Mouse (Mus musculus) T-helper 1 cell (primary cell): ENCODE data around the gene Car14.
"Not testable (repeated sequence)": the region's sequence is repeated elsewhere in the genome, so short reads cannot be mapped to it uniquely, and the experiment has no call there.

Source experiments
- in situ Hi-C: fragments of 300-600 bp; cut with MboI, MseI; formaldehyde crosslinking; loops from one replicate; pipeline ENCODE4 v1.15.1; 2025; ENCODE audit warnings: high pct_unique_total_duplicates

Gene Car14

DNA sequence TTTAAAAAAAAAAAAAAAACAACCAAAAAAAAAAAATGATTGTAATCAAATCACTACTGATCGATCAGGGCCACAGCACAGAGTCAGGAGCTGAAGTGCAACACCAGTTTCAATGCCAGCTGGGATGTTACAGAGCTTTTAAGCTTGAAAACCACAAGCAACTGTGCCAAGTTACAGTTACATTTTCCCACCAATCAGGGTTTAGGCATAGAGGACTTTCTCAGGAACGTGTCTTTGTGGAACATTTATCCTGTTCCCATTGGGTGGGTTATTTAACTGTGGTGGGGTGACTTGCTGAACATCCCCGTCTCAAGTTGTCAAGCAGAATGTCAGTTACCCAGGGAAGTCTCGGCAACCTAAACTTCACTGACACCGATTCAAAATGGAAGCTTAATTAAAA lies 20.6 kb upstream of the Car14 start:
- in situ Hi-C loops = no loop called here

DNA sequence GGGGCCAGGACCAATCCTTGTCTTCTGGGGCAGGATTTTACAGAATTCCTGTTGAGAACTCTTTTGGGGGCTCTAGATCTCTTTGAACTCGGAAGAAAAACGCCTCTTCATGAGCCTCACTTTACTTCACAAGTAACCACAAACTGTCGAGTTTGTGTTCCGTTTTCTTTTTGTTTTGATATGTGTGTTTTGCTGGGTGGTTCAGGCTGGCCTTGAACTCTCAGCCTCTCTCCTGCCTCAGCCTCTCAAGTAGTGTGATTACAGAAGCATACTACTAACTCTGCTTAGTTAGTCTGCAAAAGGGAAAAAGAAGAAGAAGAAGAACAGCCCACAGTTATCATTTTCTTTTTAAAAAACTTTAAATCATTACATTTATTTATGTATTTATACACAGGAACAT lies 19.7 kb upstream of the Car14 start:
- in situ Hi-C loops = no loop called here

DNA sequence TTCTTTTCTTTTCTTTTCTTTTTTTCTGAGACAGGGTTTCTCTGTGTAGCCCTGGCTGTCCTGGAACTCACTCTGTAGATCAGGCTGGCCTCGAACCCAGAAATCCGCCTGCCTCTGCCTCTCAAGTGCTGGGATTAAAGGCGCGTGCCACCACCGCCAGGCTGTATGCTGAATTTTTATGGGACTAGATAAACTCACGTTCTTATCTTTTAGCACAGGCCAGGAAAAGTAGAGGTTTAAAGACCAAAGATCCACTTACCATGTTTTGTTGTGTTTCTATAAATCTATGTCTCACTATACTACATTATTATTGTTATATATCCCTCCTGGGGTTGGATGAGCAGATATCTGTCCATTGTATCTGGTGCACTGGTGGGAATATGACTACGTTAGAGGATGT lies 18.9 kb upstream of the Car14 start:
- in situ Hi-C loops = not testable (repeated sequence)

DNA sequence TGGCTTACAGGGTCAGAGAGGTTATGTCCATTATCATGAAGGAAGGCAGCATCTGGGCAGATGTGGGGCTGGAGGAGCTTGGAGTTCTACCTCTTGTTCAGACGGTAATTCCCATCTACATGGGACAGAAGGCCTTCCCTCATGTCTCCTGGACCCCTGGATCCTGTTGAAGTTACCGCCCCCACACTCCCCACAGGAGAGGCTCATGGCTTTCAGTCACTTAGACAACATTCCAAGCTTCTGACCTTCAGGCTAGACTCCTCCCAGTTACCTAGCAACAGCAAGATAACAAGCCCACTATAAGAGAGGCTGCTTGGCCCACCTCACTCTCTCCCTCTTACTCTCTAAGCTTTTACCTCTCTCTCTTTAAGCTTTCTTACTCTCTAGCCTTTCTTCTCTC lies 16.0 kb upstream of the Car14 start:
- in situ Hi-C loops = not testable (repeated sequence)

DNA sequence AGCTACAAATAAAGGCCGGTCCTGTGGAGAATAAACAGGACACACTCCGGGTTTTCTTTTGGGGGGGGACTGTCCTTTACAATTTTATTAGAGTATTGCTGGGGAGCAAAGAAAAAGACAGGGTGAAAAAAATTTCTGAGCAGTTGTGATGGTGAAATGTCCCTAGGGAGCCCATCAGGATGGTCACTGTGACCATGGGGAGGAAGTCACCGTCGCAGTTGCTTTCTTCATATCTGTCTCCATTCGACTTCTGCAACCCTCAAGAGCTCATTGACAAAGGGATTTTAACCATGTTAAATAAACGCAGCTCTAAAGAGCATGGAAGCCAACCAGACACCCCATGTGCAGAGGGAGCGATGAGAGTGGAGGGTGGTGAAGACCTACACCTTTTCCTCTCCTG lies 12.3 kb upstream of the Car14 start:
- in situ Hi-C loops = no loop called here

DNA sequence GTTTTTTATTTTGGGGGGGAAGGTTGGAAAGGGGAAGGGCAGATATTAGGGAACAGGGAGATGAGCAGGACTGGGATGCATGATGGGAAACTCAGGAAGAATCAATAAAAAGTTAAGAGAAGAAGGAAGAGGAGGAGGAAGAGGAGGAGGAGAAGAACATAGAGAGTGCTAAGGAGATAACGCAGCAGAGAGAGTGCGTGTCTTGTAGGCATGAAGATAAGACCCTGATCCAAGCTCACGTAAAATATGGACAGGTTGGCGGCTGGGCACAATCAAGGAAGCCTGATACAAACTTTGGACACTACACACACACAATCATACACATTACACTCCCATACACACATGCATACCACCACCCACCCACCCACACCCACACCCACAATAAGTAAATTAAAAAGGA lies 10.2 kb upstream of the Car14 start:
- in situ Hi-C loops = no loop called here

DNA sequence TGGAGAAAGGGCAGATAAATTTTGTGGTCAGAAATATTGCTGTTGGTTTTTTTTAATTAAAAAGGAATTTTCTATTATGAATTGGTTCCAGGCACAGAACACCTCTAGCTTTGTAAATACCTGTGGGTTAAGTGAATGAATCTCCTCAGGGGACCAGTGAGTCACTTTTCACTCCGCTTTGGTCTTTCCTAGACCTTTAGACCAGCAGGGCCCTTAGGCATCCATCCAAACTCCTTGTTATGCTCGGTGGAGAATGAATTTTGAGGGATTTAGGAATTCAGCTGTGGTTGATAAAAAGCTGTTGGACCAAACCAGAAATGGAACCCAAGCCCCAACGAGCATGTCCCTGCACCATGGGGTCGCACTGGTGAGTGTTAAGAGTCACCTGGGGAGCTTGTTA lies 3.1 kb upstream of the Car14 start:
- in situ Hi-C loops = no loop called here

DNA sequence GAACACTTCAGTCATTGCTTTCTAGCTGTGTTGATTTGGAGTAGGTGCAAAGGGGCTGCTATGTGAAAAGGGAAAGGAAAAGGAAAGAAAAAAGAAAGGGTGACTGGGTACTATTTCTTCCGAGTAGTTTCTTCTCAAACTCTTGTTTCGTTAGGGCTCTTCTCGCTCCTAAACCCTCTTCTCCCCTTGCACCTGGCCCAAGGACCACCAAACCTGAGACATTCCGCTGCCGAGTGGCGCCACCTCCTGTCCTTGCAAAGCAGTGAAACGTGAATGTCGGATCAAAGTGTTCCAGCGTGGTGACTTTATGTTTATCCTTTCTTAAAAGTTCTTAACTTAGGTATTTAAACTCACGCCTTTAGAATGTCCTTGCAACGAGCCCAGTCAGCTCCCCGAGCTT lies 2.4 kb upstream of the Car14 start:
- in situ Hi-C loops = no loop called here

DNA sequence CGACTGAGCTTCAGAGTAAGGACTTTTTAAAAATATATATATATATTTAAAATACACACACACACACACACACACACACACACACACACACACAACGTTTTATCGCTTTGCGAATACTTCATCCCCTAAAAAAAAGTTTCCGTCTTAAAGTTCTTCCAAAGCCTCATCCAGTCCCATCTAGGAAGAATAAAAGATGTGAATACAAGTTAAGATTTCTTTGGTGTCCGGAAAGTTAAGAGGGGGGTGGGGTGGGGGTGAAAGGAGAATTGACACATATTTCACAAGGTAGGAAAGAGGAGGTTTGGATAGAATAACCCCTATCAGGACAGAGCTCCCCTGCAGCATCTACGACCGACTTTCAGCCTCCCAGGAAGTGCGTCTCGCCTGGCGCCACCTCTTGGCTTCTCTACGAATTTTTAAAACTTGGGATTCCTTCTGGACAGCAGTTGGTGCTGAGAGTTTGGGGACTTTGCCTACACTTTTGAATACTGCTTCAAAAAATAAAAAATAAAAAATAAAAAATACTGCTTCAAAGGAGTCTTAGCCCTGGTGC lies 1.5 kb upstream of the Car14 start:
- in situ Hi-C loops = no loop called here

DNA sequence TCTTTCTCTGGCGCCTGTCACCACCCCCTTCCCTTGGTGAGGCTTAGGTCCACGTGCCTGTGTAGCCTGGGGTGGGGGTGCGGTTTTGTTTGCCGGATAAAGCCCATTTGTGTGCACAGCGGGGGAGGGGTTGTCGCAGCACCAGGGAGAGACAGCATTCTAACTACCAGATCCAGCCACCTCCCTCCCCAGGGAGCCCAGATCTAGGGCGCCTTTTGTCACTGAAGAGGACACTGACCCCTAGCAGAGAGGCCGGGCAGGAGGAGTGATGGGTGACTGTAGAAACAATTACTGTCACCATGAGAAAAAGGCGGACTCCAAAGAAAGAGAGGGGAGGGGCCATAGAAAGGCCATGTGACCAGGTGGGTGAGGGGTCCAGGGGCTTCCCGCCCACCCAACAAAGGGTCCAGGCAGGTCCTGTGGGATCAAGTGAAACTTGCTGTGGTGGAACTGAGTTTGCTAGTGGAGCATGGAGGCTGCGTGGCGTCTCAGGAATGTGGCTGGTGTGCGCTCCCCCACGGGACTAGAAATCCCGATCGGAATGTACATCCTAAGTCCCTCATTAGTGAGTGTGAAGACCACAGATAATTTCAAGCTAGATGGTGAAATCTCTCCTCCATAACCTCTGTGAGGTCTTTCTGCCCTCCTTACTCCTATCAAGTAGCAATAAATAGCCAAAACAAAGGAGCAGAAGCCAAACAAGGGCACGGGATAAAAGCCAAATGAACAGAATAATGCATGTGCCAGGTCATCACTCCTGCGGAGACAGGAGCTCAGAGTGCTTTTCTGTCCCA lies 852 bp upstream of the Car14 start:
- in situ Hi-C loops = no loop called here

DNA sequence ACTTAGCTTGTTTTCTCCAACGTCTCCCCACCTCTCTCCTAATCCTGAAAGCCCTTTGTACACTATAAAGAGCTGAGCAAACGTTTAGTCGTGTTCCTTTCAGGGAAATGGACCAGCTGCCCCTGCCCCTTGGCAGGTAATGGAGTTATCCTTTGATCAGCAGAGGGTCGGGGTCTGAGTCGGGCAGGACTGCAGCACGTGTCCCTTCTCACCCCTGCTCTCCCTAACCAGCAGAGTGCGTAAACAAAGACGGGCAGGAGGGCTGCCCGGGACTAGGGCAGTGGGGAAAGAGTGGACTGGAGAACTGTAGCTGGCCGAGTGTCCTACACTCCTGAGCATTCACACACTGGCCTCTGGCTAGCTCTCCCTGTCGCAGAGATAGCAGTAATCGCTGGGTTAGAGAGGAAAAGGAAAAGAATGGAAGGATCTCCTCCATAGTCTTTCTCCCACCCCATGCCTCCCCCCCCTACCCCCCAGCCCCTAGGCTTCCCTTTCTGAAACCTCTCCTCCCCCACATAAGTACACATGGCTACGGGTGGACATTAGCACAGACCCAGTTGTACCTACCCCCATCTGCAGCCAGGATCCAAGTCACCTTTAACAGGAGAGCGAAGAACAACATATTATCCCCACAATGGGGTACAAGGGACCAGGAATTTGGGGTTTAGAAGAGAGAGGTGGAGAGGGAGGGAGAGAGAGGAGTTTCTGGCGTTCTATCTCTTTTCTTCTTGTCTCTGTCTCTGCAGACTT lies 563 bp downstream of the Car14 start:
- in situ Hi-C loops = no loop called here

DNA sequence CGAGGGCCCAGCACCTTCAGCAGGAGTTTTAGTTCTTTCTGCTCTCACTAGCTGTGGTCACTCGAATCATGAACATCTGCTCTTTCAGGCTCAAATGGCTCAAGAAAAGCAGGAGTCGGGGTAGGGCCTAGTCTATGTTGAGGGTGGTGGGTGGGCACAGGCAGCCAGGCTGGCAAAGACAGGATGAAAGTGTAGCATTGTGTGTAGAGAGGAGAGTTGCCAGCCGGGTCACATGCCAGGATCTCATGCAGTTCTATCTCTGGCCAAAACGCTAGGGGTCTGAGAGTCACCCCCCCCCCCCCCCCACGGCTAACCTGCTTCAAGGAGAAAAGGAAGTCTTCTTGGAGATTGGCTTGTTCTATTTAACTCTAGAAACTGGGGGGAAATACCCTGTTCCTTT lies 1.8 kb downstream of the Car14 start:
- in situ Hi-C loops = no loop called here

DNA sequence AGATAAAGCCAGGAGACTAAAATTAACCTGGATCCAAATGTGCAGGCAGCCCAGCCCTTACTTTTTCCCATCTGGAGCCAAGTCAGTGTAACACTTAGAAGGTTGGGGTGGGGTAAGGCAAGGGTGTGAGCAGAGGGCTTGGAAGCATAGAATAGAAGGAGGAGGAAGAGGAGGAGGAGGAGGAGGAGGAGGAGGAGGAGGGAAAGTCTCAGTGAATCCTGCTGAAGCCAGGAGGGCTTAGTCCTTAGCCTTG lies 2.2 kb downstream of the Car14 start:
- in situ Hi-C loops = no loop called here

DNA sequence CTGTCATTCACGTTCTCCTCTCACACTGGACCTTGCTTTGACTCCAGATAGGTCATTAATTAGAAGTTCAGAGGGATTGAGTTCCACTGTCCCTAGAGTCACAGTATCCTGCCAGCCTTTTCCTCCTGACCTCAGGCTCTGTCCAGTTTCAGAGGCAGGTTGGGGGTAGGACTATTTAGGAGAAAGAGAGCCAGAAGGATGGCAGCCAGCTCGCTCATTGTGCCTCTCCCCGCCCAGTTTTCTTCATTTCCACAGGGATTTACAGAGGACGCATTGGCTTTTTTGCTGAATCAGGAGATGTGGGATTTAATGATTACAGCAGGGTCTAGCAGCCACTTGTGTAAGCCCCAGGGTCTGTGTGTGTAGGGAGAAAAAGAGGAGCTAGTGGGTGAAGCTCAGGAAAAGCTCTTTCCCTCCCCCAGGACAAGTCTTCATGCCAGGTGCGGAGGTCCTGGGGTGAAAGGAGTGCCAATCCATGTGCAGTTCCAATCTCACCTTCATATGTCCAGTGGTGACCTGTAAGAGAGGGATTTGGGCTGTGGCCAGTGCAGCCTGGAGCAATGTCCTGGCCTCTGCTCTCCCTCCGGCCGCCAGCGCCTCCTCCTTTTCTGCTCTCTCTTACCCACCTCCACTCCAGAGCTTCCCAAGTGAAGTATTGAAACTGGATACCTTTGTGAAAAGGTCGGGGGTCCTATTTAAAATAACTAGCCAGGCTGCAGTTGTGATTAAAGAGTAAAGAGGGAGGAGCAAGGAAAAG lies 2.7 kb downstream of the Car14 start:
- in situ Hi-C loops = no loop called here

DNA sequence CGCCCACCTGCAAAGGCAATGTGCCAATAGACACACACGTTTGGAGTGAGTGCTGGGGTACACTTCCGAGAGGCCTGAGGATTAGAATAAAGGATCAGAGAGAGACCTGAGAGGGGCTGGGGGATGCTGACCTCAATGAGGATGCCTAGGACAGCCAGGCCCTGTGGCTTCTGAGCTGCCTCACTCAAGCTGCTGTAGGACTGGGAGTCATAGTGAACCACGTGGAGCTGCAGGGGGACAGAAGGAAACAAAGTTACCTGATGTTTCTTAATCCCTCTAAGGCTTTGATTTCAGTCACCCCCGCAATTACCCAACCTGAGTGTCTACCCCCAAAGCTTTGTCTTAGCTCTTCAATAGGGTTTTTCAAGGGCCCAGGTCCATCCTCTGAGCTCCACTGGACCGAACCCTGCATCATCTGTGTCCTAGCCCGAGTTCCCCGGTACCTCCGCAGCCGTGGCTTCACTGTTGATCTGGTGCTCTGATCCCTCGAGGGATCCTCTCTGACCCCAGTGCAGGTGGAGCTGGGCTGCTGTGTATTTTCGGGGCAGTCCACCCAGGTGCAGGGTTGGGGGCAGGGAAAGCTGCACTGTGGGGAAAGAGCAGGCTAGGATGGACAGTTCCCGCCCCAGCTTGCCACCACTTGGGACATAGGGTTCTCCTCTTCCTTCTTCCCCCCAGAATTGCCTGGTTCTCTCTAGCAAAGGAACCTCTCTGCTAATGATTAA lies 4.5 kb downstream of the Car14 start:
- in situ Hi-C loops = no loop called here

DNA sequence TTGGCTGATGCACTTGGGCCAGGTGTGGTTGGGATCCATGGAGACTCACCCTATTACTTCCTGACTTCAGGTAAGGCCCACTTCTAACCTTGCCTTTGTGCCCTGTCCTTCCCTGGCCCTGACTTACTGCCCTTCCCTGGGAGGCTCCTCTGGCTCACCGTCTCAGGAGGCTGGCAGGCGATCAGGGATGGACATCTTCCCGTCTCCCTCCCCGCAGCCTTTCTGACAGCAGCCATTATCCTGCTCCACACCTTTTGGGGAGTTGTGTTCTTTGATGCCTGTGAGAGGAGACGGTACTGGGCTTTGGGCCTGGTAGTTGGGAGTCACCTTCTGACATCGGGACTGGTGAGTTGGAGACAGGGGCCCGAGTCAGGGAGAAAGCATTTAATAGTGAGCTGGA lies 9.0 kb downstream of the Car14 start:
- in situ Hi-C loops = not testable (repeated sequence)

DNA sequence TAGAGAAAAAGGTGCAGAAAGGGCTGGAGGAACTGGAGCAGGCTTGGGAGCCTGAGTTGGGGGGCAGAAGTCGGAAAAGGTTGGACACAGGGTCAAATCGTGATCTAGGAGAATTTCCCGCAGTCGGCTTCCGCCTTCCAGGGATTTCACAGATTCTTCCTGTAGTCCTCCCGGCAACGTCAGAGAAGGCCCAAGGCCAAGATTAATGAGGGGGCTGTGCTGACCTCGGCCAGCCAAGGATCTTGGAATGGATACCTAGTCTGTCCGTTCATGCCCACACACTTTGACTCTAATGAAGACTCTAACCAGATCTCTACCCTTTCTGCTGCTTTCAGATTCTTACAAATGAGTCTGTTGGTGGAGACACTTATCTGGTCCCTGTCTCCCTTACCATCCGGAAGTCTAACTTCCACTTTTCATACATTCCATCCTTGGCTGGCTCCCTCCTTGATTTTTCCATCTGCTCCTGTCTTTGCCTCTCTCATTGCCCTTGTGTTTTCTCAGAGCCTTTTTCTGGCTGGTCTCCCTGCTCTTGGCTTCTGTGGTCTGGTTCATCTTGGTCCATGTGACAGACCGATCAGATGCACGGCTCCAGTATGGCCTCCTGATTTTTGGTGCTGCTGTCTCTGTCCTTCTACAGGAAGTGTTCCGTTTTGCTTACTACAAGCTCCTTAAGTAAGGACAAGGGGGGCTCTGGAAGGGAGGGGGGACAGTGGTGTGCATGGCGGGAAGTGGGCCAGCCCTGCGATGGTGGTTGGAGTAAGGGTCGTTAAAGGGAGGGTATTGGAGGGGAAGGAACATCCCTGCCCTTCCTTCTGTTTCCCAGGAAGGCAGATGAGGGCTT lies 10.0 kb downstream of the Car14 start:
- in situ Hi-C loops = no loop called here

DNA sequence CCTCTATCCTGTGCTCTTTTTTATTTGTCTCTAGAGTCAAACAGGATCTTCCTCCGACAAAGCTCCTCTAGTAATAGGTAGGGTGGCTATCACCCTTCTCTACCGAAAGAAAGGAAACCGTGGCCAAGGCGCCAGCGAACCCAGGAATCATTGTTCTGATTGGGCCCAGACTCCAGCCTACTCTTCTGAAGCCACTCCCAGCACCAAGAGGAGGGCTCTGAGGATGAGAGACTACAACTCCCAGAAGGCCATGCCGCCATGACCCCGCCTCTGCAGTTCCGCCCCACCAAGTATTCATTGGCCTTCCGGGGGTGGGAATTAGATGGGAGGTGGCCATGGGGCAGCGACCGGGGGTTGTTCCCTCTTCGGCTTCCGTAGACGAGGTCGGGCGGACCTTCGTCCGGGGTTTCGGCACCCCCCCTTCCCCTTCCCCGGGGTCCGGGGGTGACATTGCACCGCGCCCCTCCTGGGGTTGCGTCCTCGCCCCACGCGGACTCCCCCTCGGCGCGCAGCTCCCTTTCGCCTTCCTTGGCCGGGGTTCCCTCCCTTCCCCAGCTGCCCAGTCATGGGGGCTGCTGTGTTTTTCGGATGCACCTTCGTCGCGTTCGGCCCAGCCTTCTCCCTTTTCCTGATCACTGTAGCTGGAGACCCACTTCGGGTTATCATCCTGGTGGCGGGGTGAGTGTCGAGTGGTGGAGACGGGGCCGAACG lies 10.7 kb downstream of the Car14 start, which contains the start of gene Aph1a:
TSS of gene Aph1a (plus strand) at position 364 of the 711 bp plus-strand sequence.
- in situ Hi-C loops = not testable (repeated sequence)

DNA sequence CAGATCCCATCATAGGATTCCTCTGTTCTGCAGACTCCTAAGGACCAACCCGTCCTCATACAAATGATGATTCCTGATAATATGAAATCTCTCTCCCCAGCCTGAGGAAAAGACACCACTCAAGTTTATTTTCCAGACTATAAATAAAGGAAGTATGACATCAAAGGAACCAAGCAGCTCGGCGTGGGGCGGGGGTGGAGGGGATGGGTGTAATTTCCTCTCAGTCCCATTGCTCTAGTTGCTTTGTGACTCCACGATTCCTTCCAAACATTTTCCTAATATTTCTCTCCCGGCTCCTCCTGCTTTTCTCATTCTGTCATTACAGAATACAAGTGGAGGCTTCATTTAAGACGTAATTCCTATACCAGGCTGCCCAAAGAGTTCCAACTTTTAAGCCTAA lies 11.4 kb downstream of the Car14 start:
- in situ Hi-C loops = no loop called here
